Mouse (Mus musculus) liver, embryonic 16.5 days (tissue): Measurements from ENCODE around the gene Blnk. TPM values are rescaled to one million over a fixed set of nuclear protein-coding genes. Genes with fewer than 3 reads are reported as not detected.

Experiments used
- ATAC-seq: fragments of 200-750 bp; cut with Nextera tagmentation; 2 replicates; pipeline ENCODE4 v1.8.0; 2017; ENCODE audit warnings: low read depth, mild to moderate bottlenecking, moderate number of reproducible peaks, moderate library complexity
- H3K27ac ChIP-seq: fragments of 300-500 bp; sonication (generic); 2 replicates; pipeline ENCODE4 v1.5.1; 2014; ENCODE audit warnings: mild to moderate bottlenecking, low read length
- H3K27me3 ChIP-seq: fragments of 300-500 bp; sonication (generic); 2 replicates; pipeline ENCODE4 v1.6.1; 2014; ENCODE audit warnings: low read depth, low read length, mixed read lengths; ENCODE audit not compliant: control insufficient read depth, insufficient read depth
- H3K36me3 ChIP-seq: fragments of 300-500 bp; sonication (generic); 2 replicates; pipeline ENCODE4 v1.6.1; 2014; ENCODE audit warnings: mild to moderate bottlenecking; ENCODE audit not compliant: control insufficient read depth, insufficient read depth
- H3K4me1 ChIP-seq: fragments of 300-500 bp; sonication (generic); 2 replicates; pipeline ENCODE4 v1.6.1; 2014; ENCODE audit warnings: low read depth, low read length, mixed read lengths; ENCODE audit not compliant: control insufficient read depth
- H3K4me2 ChIP-seq: fragments of 300-500 bp; sonication (generic); 2 replicates; pipeline ENCODE4 v1.6.1; 2014; ENCODE audit warnings: low read depth, low read length, mixed read lengths
- H3K4me3 ChIP-seq: fragments of 300-500 bp; sonication (generic); 2 replicates; pipeline ENCODE4 v1.5.1; 2014; ENCODE audit warnings: low read depth, mild to moderate bottlenecking, low read length
- H3K9ac ChIP-seq: fragments of 300-500 bp; sonication (generic); 2 replicates; pipeline ENCODE4 v1.6.1; 2014; ENCODE audit warnings: low read depth, low read length
- H3K9me3 ChIP-seq: fragments of 300-500 bp; sonication (generic); replicated peaks from 2 replicates; pipeline ENCODE4 v1.6.1; 2016; ENCODE audit warnings: low read length; ENCODE audit not compliant: control insufficient read depth
- WGBS: fragments of 180-500 bp; shearing (Covaris S2); extraction: QIAGEN DNeasy Blood & Tissue Kit; methylation state at CpG from one replicate; pipeline ENCODE4 v1.1.7; 2014; ENCODE audit not compliant: insufficient replicate concordance; 5-methylcytosine and 5-hydroxymethylcytosine counted together
- polyA plus RNA-seq: library from polyadenylated mRNA; unstranded; fragments of >200 nt; fragmentation: Nextera tagmentation; extraction: Ambion mirVana; gene quantifications from 2 replicates; pipeline ENCODE4 v1.2.1, GENCODE M21; 2015

Blnk gene
- polyA plus RNA-seq, 1 experiment from 2014 or later, result 2.4 TPM

DNA sequence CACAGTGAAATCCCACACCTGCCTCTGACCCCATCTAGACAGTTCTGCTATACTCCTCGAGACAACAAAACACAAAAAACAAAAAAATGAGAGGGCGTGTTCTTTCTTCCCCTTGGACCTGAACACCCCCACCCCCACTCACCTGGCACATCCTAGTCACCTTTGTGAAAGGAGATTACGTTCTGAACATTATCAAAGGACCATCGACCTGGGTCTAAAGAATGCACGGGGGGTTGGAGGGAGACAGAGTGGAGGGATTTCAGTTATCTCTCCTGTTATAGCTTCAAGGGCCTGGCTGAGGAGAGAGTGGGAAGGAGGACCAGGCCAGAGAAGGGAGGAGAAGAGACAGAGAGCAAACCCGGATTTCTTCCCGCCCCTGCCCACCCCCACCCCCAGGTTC lies 576 bp upstream of the Blnk start:
- Histone ChIP-seq H3K9ac (no peak overlapping the region), H3K4me1 (peaks cover 17% of the 10 kb centered on the region), H3K4me2 (no peak overlapping the region), H3K4me3 (no peak overlapping the region), H3K36me3 (no peaks in the 10 kb centered on the region), H3K27me3 (no peaks in the 10 kb centered on the region), H3K9me3 (no peaks in the 10 kb centered on the region), H3K27ac (no peak overlapping the region)
- ATAC-seq, result no peak
- 40% methylated on average over 7 of the region's 7 CpGs for WGBS

DNA sequence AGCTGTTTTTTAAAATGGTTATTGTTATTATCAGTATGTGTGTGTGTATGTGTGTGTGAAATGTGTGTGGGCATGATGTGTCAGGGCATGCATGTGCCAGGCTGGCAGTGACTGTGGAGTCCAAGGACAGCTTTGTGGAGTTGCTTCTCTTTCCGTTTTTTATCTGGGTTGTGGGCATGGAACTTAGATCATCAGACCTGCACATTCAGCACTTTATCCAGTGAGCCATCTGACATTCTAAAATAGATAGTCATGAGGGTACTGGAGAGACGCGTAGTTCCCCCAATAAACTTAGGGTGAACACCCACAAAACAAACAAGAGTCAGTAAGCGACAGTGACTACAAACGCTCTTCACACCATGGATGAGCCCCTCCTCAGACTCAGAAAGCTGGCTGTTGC lies 979 bp downstream of the Blnk start:
- 50% methylated on average over 5 of the region's 5 CpGs for WGBS
- H3K4me3 ChIP-seq, result no peak overlapping the region
- no peak overlapping the region for H3K4me2 ChIP-seq
- H3K27ac ChIP-seq, result no peak overlapping the region
- no peaks in the 10 kb centered on the region for H3K36me3 ChIP-seq
- no peaks in the 10 kb centered on the region for H3K27me3 ChIP-seq
- no peak for ATAC-seq
- no peaks in the 10 kb centered on the region for H3K9me3 ChIP-seq
- no peak overlapping the region for H3K9ac ChIP-seq
- peaks cover 1% of the 10 kb centered on the region for H3K4me1 ChIP-seq

DNA sequence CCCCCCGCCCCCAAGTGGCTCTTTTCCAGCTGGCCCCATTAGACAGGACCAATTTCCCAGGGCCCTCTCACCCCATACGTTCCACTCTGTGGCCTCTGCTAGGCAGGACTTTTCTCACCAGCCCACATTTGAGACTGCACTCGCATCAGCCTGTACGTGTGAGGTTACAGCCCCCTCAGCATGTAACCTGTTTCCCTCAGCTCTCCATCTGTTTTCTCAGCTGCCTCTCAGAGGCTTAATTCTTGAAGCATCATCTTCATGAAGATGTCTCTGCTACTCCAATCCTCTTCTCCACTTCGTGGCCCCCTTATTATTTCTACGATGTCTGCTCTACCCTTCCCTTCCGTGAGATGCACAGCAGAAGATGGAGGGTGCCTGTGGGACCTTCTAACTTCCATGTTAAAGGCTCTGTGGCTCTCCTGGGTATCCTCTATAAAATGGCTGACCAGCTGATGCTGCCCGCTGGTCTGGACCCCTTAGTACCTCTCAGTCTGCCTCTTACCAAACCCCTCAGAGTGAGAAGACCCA lies 1.8 kb downstream of the Blnk start:
- H3K4me1 ChIP-seq, result no peaks in the 10 kb centered on the region; the same call in 1 of the 2 replicates
- H3K4me2 ChIP-seq, result no peak overlapping the region
- H3K9ac ChIP-seq, result no peak overlapping the region
- no peak overlapping the region for H3K4me3 ChIP-seq
- H3K9me3 ChIP-seq, result no peaks in the 10 kb centered on the region
- H3K36me3 ChIP-seq, result no peaks in the 10 kb centered on the region
- ATAC-seq, result no peak
- WGBS, result 64% methylated on average over 8 of the region's 8 CpGs
- H3K27ac ChIP-seq, result no peak overlapping the region
- no peaks in the 10 kb centered on the region for H3K27me3 ChIP-seq

DNA sequence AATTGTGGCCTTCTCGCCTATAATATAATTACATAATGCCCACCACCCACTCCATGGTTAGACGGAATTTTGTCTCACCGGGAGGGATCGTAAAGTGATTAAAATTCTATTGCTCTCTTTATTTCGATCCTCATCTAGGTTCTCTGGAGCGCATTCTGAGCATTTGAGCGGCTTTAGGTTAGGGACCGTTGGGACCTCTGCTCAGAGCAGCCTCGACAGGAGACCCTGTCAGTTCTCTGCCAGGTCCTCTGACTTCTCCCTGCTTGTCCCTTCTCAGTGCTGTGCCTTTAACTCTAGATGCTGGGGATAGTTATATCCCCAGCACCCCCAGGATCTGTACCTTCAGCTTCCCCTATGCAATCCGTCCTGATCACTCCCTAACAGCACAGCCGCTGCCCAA lies 2.2 kb downstream of the Blnk start:
- 74% methylated on average over 11 of the region's 11 CpGs for WGBS
- no peaks in the 10 kb centered on the region; the same call in 1 of the 2 replicates for H3K4me1 ChIP-seq
- H3K4me3 ChIP-seq, result no peak overlapping the region
- ATAC-seq, result no peak
- H3K4me2 ChIP-seq, result no peak overlapping the region
- H3K36me3 ChIP-seq, result no peaks in the 10 kb centered on the region
- H3K27me3 ChIP-seq, result no peaks in the 10 kb centered on the region
- no peak overlapping the region for H3K27ac ChIP-seq
- H3K9me3 ChIP-seq, result no peaks in the 10 kb centered on the region
- H3K9ac ChIP-seq, result no peak overlapping the region

DNA sequence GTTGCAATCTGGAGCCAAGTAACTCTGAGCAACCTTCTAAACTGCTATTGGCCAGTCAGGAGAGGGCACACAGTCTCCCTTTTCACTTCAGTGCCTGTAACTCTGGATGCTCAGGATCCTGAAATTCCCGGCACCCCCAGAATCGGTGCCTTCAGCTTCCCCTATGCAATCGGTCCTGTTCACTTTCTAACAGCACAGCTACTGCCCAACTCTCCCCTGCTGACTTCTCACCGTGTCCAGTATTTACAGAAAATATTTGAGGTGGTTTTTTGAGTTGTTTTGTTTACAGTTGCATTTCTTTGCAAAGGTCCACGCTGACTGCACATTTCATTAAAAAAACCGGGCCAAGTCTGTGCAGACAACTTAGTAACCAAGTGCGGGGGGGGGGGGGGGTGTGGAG lies 2.7 kb downstream of the Blnk start:
- H3K4me2 ChIP-seq, result no peak overlapping the region
- H3K9ac ChIP-seq, result no peak overlapping the region
- no peak overlapping the region for H3K27ac ChIP-seq
- H3K9me3 ChIP-seq, result no peaks in the 10 kb centered on the region
- H3K36me3 ChIP-seq, result no peaks in the 10 kb centered on the region
- no peak overlapping the region for H3K4me3 ChIP-seq
- WGBS, result 66% methylated on average over 7 of the region's 7 CpGs
- H3K4me1 ChIP-seq, result no peaks in the 10 kb centered on the region; the same call in 1 of the 2 replicates
- no peaks in the 10 kb centered on the region for H3K27me3 ChIP-seq
- ATAC-seq, result no peak

DNA sequence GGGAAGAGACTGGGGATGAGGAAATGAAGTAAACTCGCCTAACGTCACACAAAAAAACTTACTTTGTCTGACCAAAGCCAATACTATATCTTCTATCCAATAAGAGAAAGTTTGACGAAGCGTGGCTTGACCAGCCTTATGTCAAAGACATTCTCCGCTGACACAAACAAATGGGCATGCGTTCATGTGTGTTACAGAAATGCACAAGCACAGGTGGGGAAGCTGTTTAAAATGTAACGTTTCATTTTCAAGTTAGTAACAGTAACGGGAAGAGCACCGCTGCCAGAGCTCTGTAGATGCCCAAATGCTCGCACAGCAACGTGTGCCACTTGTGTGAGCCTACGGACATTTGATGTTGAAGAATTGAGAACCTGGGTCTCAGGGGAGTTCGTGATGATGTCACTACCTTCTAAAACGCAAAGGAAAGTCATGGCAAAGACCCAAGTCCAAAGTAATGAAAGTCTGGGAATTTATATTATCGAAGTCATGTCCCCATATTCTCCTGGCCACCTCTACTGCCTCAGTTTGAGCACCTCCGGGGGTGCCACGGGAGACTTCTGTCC lies 3.5 kb downstream of the Blnk start:
- H3K9ac ChIP-seq, result no peak overlapping the region
- 75% methylated on average over 17 of the region's 17 CpGs for WGBS
- no peaks in the 10 kb centered on the region for H3K9me3 ChIP-seq
- H3K27ac ChIP-seq, result no peak overlapping the region
- H3K4me2 ChIP-seq, result no peak overlapping the region
- H3K4me1 ChIP-seq, result no peaks in the 10 kb centered on the region; the same call in 1 of the 2 replicates
- H3K36me3 ChIP-seq, result no peaks in the 10 kb centered on the region
- no peak overlapping the region for H3K4me3 ChIP-seq
- no peaks in the 10 kb centered on the region for H3K27me3 ChIP-seq
- ATAC-seq, result no peak

DNA sequence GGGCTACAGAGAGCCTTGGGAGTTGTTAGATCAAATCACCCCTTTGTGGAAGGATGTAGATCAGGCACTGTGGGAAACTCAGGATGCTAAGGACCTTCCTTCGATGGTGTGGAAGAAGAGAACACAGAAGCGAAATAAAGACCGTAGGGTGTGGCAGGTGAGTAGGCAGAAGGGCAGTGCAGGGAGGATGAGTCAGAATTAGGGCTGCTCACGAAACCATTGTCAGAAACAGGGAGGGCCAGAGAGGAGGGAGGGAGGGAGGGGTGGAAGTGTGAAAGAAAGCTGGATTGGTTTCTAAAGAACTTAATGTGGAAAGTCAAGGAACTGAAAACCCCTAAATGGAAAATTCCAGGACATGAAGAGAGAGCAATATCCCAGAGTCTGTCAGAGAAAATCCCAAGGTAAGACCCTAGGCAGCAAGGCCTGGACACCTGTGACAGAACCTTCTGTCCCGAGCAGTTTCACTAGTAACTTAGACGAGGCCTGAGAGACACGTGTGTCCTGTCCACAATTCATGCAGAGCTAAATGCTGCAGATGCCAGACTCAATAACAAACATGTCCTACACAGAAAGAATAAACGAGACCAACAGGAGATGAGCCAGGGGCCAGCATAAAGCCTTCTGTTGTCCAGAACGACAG lies 4.3 kb downstream of the Blnk start:
- no peaks in the 10 kb centered on the region for H3K27me3 ChIP-seq
- H3K4me3 ChIP-seq, result no peak overlapping the region
- WGBS, result 65% methylated on average over 9 of the region's 9 CpGs
- H3K4me2 ChIP-seq, result no peak overlapping the region
- no peaks in the 10 kb centered on the region for H3K36me3 ChIP-seq
- no peak overlapping the region for H3K27ac ChIP-seq
- H3K9me3 ChIP-seq, result no peaks in the 10 kb centered on the region
- H3K4me1 ChIP-seq, result no peaks in the 10 kb centered on the region; the same call in 1 of the 2 replicates
- ATAC-seq, result no peak
- H3K9ac ChIP-seq, result no peak overlapping the region

DNA sequence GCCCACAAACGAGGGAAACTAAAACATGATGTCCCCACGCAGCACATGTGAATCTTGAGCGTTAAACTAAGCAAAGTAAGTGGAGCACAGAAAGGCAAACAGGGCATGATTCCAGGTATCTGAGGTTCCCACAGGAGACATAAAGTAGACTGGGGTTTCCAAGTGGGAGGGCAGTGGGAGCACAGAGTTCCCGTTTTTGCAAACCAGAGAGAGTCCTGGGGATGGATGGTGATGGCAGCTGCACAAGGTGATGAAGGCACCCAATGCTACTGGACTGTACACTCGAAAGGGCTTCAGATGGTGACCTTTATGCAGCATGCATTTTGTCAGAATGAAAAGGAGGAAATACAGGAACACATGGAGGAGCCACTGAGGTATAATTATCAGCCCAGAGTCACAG lies 5.5 kb downstream of the Blnk start:
- Histone ChIP-seq H3K4me1 (no peaks in the 10 kb centered on the region; the same call in 1 of the 2 replicates), H3K9me3 (no peaks in the 10 kb centered on the region)

DNA sequence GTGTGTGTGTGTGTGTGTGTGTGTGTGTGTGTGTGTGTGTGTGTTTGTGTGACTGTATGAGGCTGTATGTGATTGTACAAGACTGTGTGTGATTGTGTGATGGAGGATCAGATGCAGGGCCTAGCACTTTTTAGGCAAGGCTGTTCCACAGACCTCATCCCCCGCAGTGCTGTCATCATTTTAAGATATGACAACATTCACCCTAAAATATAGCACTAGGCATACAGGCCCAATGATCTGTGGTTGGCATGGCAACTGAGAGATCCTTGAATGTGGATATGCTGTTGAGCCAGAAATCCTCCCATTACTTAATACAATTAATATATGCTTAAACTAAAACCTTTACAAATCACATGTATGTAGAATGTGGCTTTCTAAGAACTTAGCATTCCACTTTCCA lies 9.8 kb downstream of the Blnk start:
- Histone ChIP-seq H3K27me3 (no peaks in the 10 kb centered on the region), H3K36me3 (no peaks in the 10 kb centered on the region), H3K4me1 (no peaks in the 10 kb centered on the region), H3K4me2 (no peak overlapping the region), H3K4me3 (no peak overlapping the region), H3K9me3 (no peaks in the 10 kb centered on the region), H3K9ac (no peak overlapping the region), H3K27ac (no peak overlapping the region)
- WGBS, result 76% methylated on average over 1 of the region's 1 CpGs
- ATAC-seq, result no peak

More for the DNA sequence above, 5.5 kb downstream of the Blnk start:
- Histone ChIP-seq H3K27me3 (no peaks in the 10 kb centered on the region), H3K4me3 (no peak overlapping the region), H3K27ac (no peak overlapping the region), H3K4me2 (no peak overlapping the region), H3K9ac (no peak overlapping the region), H3K36me3 (no peaks in the 10 kb centered on the region)
- no peak for ATAC-seq
- WGBS, result 57% methylated on average over 5 of the region's 5 CpGs
